Mouse (Mus musculus) lung, postnatal 0 days (tissue): Measurements from ENCODE around the gene Rbm20.

Experiments
- CTCF ChIP-seq: IDR thresholded peaks from 2 replicates; pipeline ENCODE4 v1.5.1; 2016; ENCODE audit warnings: antibody characterized with exemption, mild to moderate bottlenecking
- EP300 ChIP-seq: IDR thresholded peaks from 2 replicates; pipeline ENCODE4 v1.6.1; 2016; ENCODE audit warnings: antibody characterized with exemption, mild to moderate bottlenecking, control low read depth

GRCm38 (mm10) chr19:53892061-53892460 is 215.0 kb downstream of the Rbm20 start, which contains the start of gene Pdcd4:
- TF ChIP-seq EP300 (no peak), CTCF (no peak)
